13 mouse cellular contexts compared by ENCODE assay signal in genomic region chr17:51546999-51547398, GRCm38 (mm10).
DNase-seq lines count a peak whose midpoint lies in the region; ATAC-seq lines count a peak whose summit lies in the region.
"Had no signal": no experiment of that assay in that cellular context is flagged by ENCODE, and none has a peak within 500 bp of the region (broad histone marks: within the 10 kb centered on the region; RNA-seq: fewer than 3 reads in every experiment).

No protein-coding gene starts in this region.

- peak; percentile 24; the same call in 1 of the 2 replicates for ATAC-seq in limb, embryonic 13.5 days (ENCODE audit: low FRiP score, low read depth)
- no peak for ATAC-seq in monocyte, adult 5-6 weeks (replicated peaks; ENCODE audit: insufficient number of reproducible peaks, low FRiP score, low TSS enrichment, poor library complexity, severe bottlenecking)

- H3K4me1 ChIP-seq in heart, embryonic 10.5 days: peaks cover 5% of the 10 kb centered on the region
- 0 out of 2 replicates have a peak, but pooled peaks cover 12% of the 10 kb centered on the region for H3K4me1 ChIP-seq in limb, embryonic 13.5 days
- H3K4me1 ChIP-seq: hindbrain, embryonic 13.5 days; stomach, embryonic 15.5 days had no signal

- DNase-seq in heart, adult 8-10 months (ENCODE audit: low spot score): peak; percentile 44
- DNase-seq in heart, embryonic 10.5 days (ENCODE audit: low spot score): no peak
- DNase-seq in cerebellum, postnatal 14 days: peak; percentile 5 to 22
- peak; percentile 69 for DNase-seq in gastrocnemius, postnatal 14 days
- DNase-seq in liver: no peak
- DNase-seq in left cerebral cortex, adult 8-10 months (ENCODE audit: low spot score in 2 of 2): no peak
- DNase-seq: layer of hippocampus, postnatal 36 days; lung, postnatal 4 days had no signal

- no peak overlapping the region for H3K4me2 ChIP-seq in limb, embryonic 13.5 days (replicated peaks)
- H3K4me2 ChIP-seq: hindbrain, embryonic 13.5 days; stomach, embryonic 15.5 days had no signal

- intact Hi-C loops in gastrocnemius, postnatal 14 days (cut with DNase I; ENCODE audit: low total_unique reads): no loop called here

- H3K27me3 ChIP-seq in heart, embryonic 10.5 days (ENCODE audit: insufficient read depth, poor library complexity, severe bottlenecking): no peaks in the 10 kb centered on the region
- no peaks in the 10 kb centered on the region for H3K27me3 ChIP-seq in limb, embryonic 13.5 days
- H3K27me3 ChIP-seq: hindbrain, embryonic 13.5 days; stomach, embryonic 15.5 days had no signal

- H3K27ac ChIP-seq in heart, embryonic 10.5 days: no peak overlapping the region
- H3K27ac ChIP-seq in limb, embryonic 13.5 days: no peak overlapping the region
- H3K27ac ChIP-seq: hindbrain, embryonic 13.5 days; liver, embryonic 14.5 days; stomach, embryonic 15.5 days had no signal

- no peak overlapping the region for H3K4me3 ChIP-seq in heart, embryonic 10.5 days
- H3K4me3 ChIP-seq in limb, embryonic 13.5 days: no peak overlapping the region
- H3K4me3 ChIP-seq: hindbrain, embryonic 13.5 days; stomach, embryonic 15.5 days had no signal

- no peaks in the 10 kb centered on the region for H3K36me3 ChIP-seq in heart, embryonic 10.5 days
- no peaks in the 10 kb centered on the region for H3K36me3 ChIP-seq in limb, embryonic 13.5 days
- H3K36me3 ChIP-seq: hindbrain, embryonic 13.5 days; stomach, embryonic 15.5 days had no signal

- WGBS in heart, embryonic 10.5 days: 27% methylated on average over 3 of the region's 3 CpGs
- WGBS in limb, embryonic 13.5 days: 3% methylated on average over 3 of the region's 3 CpGs

- no peaks in the 10 kb centered on the region for H3K9me3 ChIP-seq in heart, embryonic 10.5 days
- no peaks in the 10 kb centered on the region for H3K9me3 ChIP-seq in limb, embryonic 13.5 days
- H3K9me3 ChIP-seq: hindbrain, embryonic 13.5 days; stomach, embryonic 15.5 days had no signal

- H3K9ac ChIP-seq in limb, embryonic 13.5 days: no peak overlapping the region
- H3K9ac ChIP-seq: hindbrain, embryonic 13.5 days; liver, embryonic 14.5 days; stomach, embryonic 15.5 days had no signal

Comparison
In these comparisons a context has a peak if more than half of its experiments do, and no peak if none do; other contexts are left out.
1. DNase-seq: peak in heart, adult 8-10 months (single experiment), cerebellum, postnatal 14 days (2 of 2) and gastrocnemius, postnatal 14 days (single experiment); none in heart, embryonic 10.5 days (single experiment), liver (single experiment) and left cerebral cortex, adult 8-10 months (0 of 2).